Mouse (Mus musculus) stomach, embryonic 16.5 days (tissue): Measurements from ENCODE around the gene Reep1. TPM values are rescaled to one million over a fixed set of nuclear protein-coding genes. Genes with fewer than 3 reads are reported as not detected.

Source experiments
- ATAC-seq: fragments of 200-750 bp; cut with Nextera tagmentation; 2 replicates; pipeline ENCODE4 v1.8.0; 2017; ENCODE audit warnings: moderate number of reproducible peaks, moderate TSS enrichment; ENCODE audit not compliant: insufficient read depth, low FRiP score
- H3K27ac ChIP-seq: fragments of 300-500 bp; sonication (generic); 2 replicates; pipeline ENCODE4 v1.5.1; 2014; ENCODE audit warnings: low read length
- H3K27me3 ChIP-seq: fragments of 300-500 bp; sonication (generic); 2 replicates; pipeline ENCODE4 v1.6.1; 2014; ENCODE audit warnings: low read length, control low read depth, mixed read lengths; ENCODE audit not compliant: control insufficient read depth, insufficient read depth
- H3K36me3 ChIP-seq: fragments of 300-500 bp; sonication (generic); 2 replicates; pipeline ENCODE4 v1.6.1; 2014; ENCODE audit warnings: low read length; ENCODE audit not compliant: control insufficient read depth, insufficient read depth
- H3K4me1 ChIP-seq: fragments of 300-500 bp; sonication (generic); 2 replicates; pipeline ENCODE4 v1.6.1; 2014; ENCODE audit warnings: low read length, control low read depth, mixed read lengths; ENCODE audit not compliant: control insufficient read depth, insufficient read depth
- H3K4me2 ChIP-seq: fragments of 300-500 bp; sonication (generic); 2 replicates; pipeline ENCODE4 v1.6.1; 2014; ENCODE audit warnings: low read depth, low read length, mixed read lengths
- H3K4me3 ChIP-seq: fragments of 300-500 bp; sonication (generic); replicated peaks from 2 replicates; pipeline ENCODE4 v1.5.1; 2014; ENCODE audit warnings: mild to moderate bottlenecking, low read length
- H3K9ac ChIP-seq: fragments of 300-500 bp; sonication (generic); 2 replicates; pipeline ENCODE4 v1.6.1; 2014; ENCODE audit warnings: low read length
- H3K9me3 ChIP-seq: fragments of 300-500 bp; sonication (generic); replicated peaks from 2 replicates; pipeline ENCODE4 v1.6.1; 2016; ENCODE audit warnings: low read length, control low read depth; ENCODE audit not compliant: control insufficient read depth
- WGBS: fragments of 180-500 bp; shearing (Covaris S2); extraction: QIAGEN DNeasy Blood & Tissue Kit; methylation state at CpG from one replicate; pipeline ENCODE4 v1.1.7; 2014; 5-methylcytosine and 5-hydroxymethylcytosine counted together
- polyA plus RNA-seq: library from polyadenylated mRNA; unstranded; fragments of >200 nt; fragmentation: Nextera tagmentation; extraction: Ambion mirVana; gene quantifications from 2 replicates; pipeline ENCODE4 v1.2.1, GENCODE M21; 2015

Reep1 gene
- polyA plus RNA-seq, 1 experiment from 2014 or later = 17.3 TPM

DNA sequence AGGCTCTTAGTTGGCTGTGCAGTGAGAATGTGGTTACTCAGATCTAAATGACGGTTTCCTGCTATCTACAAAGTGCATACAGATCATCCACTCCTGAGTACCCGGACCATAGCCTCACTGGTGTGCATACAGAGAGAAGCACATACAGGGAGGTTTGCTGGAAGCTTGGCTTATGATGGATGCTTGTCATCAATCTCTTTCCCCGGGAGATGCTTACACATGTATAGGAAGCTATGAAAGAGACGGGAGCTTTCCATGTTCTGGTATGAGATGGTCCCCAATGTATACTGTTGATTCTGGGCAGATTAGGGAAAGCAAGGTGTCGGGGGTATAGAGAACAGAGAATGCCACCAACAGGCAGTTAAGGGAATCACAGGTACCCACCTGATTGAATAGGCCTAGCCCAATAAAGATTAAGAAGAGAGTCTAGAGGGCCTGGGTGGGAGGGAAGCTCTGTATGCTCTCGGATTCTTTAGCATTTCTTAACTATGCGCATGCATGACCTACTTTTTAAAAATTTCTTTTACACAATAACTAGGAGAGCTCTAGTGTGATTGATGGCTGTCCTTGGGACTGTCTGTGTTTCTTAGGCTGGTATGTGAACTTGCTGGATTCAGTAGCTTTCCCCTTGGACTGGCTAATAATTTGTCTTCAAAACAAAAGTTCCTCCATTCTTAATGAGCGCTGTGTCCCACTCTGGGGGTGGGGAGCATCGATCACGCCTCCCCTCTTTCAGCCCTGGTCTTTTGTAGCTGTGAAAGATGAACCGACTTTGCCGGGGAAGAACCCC is 62.7 kb downstream of the Reep1 start:
- ATAC-seq = no peak
- H3K9me3 ChIP-seq = no peaks in the 10 kb centered on the region
- 71% methylated on average over 12 of the region's 12 CpGs for WGBS

DNA sequence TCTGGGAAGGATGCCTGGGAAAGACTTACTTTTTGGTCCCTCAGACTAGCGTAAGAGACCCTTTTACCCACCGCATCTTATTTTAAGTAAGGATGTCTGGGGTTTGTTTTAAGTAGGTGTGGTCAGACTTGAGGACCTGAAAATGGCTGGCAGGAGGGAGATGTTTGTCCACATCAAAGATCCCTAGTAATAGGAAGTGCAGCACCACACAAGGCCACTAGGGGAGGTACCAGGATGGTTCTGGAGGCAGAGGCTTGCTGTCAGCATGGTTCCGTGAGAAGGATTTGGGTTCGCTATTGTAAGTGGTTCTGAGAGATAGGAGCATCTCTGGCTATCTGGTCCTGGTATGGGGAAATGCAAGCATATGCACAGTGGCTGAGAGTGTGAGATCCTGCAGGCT is 63.5 kb downstream of the Reep1 start:
- ATAC-seq = no peak
- Histone ChIP-seq H3K4me1 (no peaks in the 10 kb centered on the region), H3K4me2 (no peak overlapping the region), H3K9ac (no peak overlapping the region), H3K9me3 (no peaks in the 10 kb centered on the region), H3K27ac (no peak overlapping the region), H3K27me3 (no peaks in the 10 kb centered on the region), H3K4me3 (no peak overlapping the region), H3K36me3 (no peaks in the 10 kb centered on the region)
- 97% methylated on average over 4 of the region's 4 CpGs for WGBS

More for the DNA sequence above, 62.7 kb downstream of the Reep1 start:
- H3K4me3 ChIP-seq = no peak overlapping the region
- no peak overlapping the region for H3K27ac ChIP-seq
- no peaks in the 10 kb centered on the region for H3K4me1 ChIP-seq
- H3K4me2 ChIP-seq = no peak overlapping the region
- H3K27me3 ChIP-seq = no peaks in the 10 kb centered on the region
- no peak overlapping the region for H3K9ac ChIP-seq
- no peaks in the 10 kb centered on the region for H3K36me3 ChIP-seq

DNA sequence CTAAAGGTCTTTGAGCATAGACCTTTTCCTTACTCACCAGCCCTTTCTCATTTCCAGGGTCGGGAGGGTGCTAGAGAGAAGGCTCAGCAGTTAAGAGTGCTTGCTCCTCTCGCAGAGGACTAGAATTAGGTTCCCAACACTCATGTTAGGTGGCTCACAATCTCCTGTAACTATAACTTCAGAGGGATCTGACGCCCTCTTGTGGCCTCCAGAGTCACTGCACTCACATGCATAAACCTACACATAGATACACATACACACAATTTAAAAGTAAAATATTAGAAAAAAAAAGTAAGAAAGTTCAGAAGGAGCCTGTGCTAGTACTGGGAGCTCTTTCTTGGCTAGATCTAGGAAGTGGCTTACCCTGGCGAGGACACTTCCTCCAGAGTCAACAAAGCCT is 63.9 kb downstream of the Reep1 start:
- Histone ChIP-seq H3K36me3 (no peaks in the 10 kb centered on the region), H3K9ac (no peak overlapping the region), H3K4me1 (no peaks in the 10 kb centered on the region), H3K9me3 (no peaks in the 10 kb centered on the region), H3K27ac (no peak overlapping the region), H3K27me3 (no peaks in the 10 kb centered on the region), H3K4me2 (no peak overlapping the region), H3K4me3 (no peak overlapping the region)
- 86% methylated on average over 4 of the region's 4 CpGs for WGBS
- no peak for ATAC-seq

DNA sequence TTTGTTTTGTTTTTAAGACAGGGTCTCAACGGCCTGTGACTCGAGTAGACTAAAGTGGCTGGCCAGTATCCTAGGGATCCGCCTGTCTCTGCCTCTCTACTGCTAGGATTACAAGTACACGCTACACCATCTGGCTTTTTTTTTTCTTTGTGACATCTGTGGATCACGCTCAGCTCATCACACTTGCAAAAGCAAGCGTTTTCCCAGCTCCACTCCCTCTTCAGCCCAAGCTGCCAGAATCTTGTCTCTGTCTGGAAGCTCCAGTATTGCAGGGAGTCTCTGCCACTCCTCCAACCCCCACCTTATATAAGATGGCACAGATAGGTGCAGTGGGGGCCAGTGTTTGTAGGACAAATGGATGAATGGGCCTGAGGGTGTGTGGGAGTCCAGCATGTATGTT is 64.8 kb downstream of the Reep1 start:
- no peak for ATAC-seq
- H3K27ac ChIP-seq = no peak overlapping the region
- H3K27me3 ChIP-seq = no peaks in the 10 kb centered on the region
- H3K4me1 ChIP-seq = no peaks in the 10 kb centered on the region
- H3K9ac ChIP-seq = no peak overlapping the region
- no peak overlapping the region for H3K4me2 ChIP-seq
- WGBS = 83% methylated on average over 6 of the region's 6 CpGs
- no peak overlapping the region for H3K4me3 ChIP-seq
- H3K36me3 ChIP-seq = no peaks in the 10 kb centered on the region
- no peaks in the 10 kb centered on the region for H3K9me3 ChIP-seq

DNA sequence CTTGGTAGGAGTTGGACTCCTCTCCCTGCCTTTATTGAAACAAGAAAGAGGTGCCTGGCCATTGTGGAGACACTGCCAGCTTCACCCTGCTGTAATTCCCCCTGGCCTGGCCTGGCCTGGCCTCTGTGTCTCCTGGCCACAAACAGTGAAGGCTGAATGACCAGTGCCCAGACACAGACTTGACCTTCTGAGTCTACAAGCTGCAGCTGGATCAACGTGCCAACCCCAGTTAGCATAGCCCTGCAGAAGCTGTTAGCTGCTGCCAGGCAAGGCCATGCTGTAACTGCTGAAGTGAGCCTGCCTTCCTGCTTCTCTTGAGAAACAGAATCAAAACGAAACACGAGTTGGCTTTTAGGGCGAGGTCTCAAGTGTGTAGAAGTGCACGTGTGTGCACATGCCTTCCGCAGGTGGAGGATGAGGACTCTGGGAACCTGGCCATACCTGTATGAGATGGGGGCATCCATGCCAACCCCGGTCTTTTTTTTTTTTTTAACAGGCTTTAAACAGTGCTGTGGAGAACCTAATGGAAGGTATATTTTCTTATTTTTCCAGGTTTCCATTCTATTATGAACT is 65.4 kb downstream of the Reep1 start:
- no peaks in the 10 kb centered on the region for H3K4me1 ChIP-seq
- no peak for ATAC-seq
- no peaks in the 10 kb centered on the region for H3K36me3 ChIP-seq

DNA sequence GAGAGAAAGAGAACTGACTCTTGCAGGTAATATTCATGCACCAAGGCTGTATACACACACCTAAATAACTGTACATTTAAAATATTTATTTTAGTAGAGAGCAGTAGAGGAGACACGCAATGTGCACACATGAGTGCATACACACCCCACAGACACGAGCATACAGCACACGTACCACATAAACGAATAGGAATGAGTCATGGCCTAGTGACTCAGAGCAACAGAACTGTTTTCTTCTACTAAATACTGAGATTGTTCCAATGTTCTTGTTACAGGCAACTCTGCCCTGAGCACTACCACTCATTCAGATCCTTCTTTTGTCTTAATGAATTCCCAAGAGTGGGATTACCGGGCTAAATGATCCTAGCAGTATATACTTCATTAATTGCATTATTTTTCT is 70.7 kb downstream of the Reep1 start:
- no peaks in the 10 kb centered on the region for H3K36me3 ChIP-seq
- no peaks in the 10 kb centered on the region for H3K4me1 ChIP-seq
- H3K4me3 ChIP-seq = no peak overlapping the region
- no peak overlapping the region for H3K4me2 ChIP-seq
- H3K27ac ChIP-seq = no peak overlapping the region
- 81% methylated on average over 5 of the region's 5 CpGs for WGBS
- no peaks in the 10 kb centered on the region for H3K27me3 ChIP-seq
- no peak for ATAC-seq
- no peaks in the 10 kb centered on the region for H3K9me3 ChIP-seq
- H3K9ac ChIP-seq = no peak overlapping the region

More for the DNA sequence above, 65.4 kb downstream of the Reep1 start:
- no peak overlapping the region for H3K4me2 ChIP-seq
- no peak overlapping the region for H3K27ac ChIP-seq
- H3K27me3 ChIP-seq = no peaks in the 10 kb centered on the region
- no peak overlapping the region for H3K9ac ChIP-seq
- no peak overlapping the region for H3K4me3 ChIP-seq
- no peaks in the 10 kb centered on the region for H3K9me3 ChIP-seq
- WGBS = 76% methylated on average over 7 of the region's 7 CpGs

DNA sequence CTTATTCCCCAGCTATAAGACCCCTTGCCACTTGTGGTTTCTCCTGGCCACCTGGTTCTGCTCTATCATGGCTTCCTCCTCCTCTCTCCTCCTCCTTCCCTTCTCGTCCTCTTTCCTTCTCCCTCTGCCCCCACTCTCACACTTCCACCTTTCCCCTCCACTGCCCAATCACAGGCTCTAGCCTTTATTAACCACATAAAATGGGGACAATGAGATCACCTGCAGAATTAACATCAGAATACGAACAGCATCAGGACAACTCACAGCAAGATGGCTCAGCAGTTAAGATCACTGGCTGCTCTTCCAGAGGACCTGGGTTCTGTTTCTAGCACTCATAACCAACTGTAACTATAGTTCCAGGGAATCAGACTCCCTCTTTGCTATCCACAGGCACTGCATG is 72.5 kb downstream of the Reep1 start:
- Histone ChIP-seq H3K4me2 (no peak overlapping the region), H3K4me1 (no peaks in the 10 kb centered on the region), H3K9ac (no peak overlapping the region), H3K4me3 (no peak overlapping the region), H3K27ac (no peak overlapping the region), H3K9me3 (no peaks in the 10 kb centered on the region), H3K27me3 (no peaks in the 10 kb centered on the region), H3K36me3 (no peaks in the 10 kb centered on the region)
- WGBS = 84% methylated on average over 2 of the region's 2 CpGs
- ATAC-seq = no peak

DNA sequence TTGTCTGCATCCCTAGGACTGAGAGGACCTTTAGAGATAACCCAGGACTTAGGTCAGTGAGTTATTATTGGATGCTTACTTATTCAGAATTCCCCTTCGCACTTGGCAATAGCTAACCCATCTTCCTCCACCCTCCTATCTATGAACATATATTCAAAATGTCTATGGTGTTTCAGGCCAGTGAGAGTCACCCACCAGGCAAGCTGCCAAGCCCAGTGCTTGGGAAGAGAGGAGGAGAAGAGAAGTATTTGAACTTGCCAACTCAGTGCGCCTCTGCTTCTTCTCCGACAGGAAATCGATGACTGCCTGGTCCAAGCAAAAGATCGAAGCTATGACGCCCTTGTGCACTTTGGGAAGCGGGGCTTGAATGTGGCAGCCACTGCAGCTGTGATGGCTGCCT is 73.1 kb downstream of the Reep1 start:
- no peak for ATAC-seq
- Histone ChIP-seq H3K4me2 (no peak overlapping the region), H3K9me3 (no peaks in the 10 kb centered on the region), H3K4me1 (no peaks in the 10 kb centered on the region), H3K9ac (no peak overlapping the region), H3K27me3 (no peaks in the 10 kb centered on the region), H3K27ac (no peak overlapping the region), H3K4me3 (no peak overlapping the region), H3K36me3 (no peaks in the 10 kb centered on the region)
- WGBS = 86% methylated on average over 7 of the region's 7 CpGs

DNA sequence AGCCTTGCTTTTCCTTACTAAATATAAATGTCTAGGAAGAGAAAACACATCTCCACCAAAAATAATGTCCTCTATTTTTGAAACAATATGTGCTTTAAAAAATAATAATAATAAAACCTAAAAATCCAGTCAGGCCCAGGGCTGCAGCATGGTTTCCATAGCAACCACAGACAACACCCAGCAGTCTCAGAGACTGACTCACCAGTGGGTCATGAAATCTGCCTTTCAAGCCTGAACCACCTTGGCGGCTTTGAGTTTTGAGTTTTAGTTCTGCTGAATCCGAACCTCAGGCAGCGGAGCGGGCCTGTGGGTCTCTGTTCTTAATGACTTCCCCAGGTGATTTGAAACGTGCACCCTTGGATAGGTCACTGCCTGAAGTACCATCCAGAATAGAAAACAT is 75.8 kb downstream of the Reep1 start:
- 86% methylated on average over 5 of the region's 5 CpGs for WGBS
- Histone ChIP-seq H3K4me3 (no peak overlapping the region), H3K36me3 (no peaks in the 10 kb centered on the region), H3K9me3 (no peaks in the 10 kb centered on the region), H3K4me1 (no peaks in the 10 kb centered on the region), H3K27me3 (no peaks in the 10 kb centered on the region), H3K9ac (no peak overlapping the region), H3K4me2 (no peak overlapping the region), H3K27ac (no peak overlapping the region)
- no peak for ATAC-seq
